Mouse (Mus musculus) spleen, postnatal 10 days (tissue): ENCODE measurements around the gene Bach1.
A peak's percentile ranks its signal among the peaks of the same experiment; 100 is the strongest.

Experiments
- DNase-seq, 2 experiments: peaks; one replicate each; pipeline ENCODE4 v3.0.0; 2021 to 2022; ENCODE audit warnings: low spot score in 2 of 2

The Bach1 gene

GRCm38 (mm10) chr16:87711961-87712360 lies 13.2 kb downstream of the Bach1 start:
- no peak for DNase-seq

- peak; percentile 48 to 72 for DNase-seq
Observed at GRCm38 (mm10) chr16:87712986-87713693, 14.4 kb downstream of the Bach1 start.

GRCm38 (mm10) chr16:87714550-87714949 lies 15.8 kb downstream of the Bach1 start:
- no peak for DNase-seq

GRCm38 (mm10) chr16:87715221-87715620 lies 16.5 kb downstream of the Bach1 start:
- DNase-seq: no peak

GRCm38 (mm10) chr16:87716269-87716668 lies 17.5 kb downstream of the Bach1 start:
- DNase-seq: no peak

GRCm38 (mm10) chr16:87717046-87717660 lies 18.4 kb downstream of the Bach1 start:
- DNase-seq: no peak

- DNase-seq: no peak
Observed at GRCm38 (mm10) chr16:87719071-87719470, 20.3 kb downstream of the Bach1 start.

- DNase-seq: no peak
Observed at GRCm38 (mm10) chr16:87719688-87720283, 21.0 kb downstream of the Bach1 start.

GRCm38 (mm10) chr16:87720851-87721409 lies 22.2 kb downstream of the Bach1 start:
- DNase-seq: no peak

GRCm38 (mm10) chr16:87722857-87723256 lies 24.1 kb downstream of the Bach1 start:
- no peak for DNase-seq

GRCm38 (mm10) chr16:87723479-87723878 lies 24.7 kb downstream of the Bach1 start:
- DNase-seq: no peak

- no peak for DNase-seq
Observed at GRCm38 (mm10) chr16:87724826-87725225, 26.1 kb downstream of the Bach1 start.

- no peak for DNase-seq
Observed at GRCm38 (mm10) chr16:87725241-87725640, 26.5 kb downstream of the Bach1 start.

GRCm38 (mm10) chr16:87725963-87726362 lies 27.2 kb downstream of the Bach1 start:
- no peak for DNase-seq

GRCm38 (mm10) chr16:87726369-87726768 lies 27.6 kb downstream of the Bach1 start:
- no peak for DNase-seq

- DNase-seq: no peak
Observed at GRCm38 (mm10) chr16:87727250-87727649, 28.5 kb downstream of the Bach1 start.

- no peak for DNase-seq
Observed at GRCm38 (mm10) chr16:87727918-87728317, 29.2 kb downstream of the Bach1 start.

GRCm38 (mm10) chr16:87728703-87729102 lies 30.0 kb downstream of the Bach1 start:
- DNase-seq: no peak

GRCm38 (mm10) chr16:87729469-87729868 lies 30.7 kb downstream of the Bach1 start:
- DNase-seq: no peak

- no peak for DNase-seq
Observed at GRCm38 (mm10) chr16:87734868-87735381, 36.2 kb downstream of the Bach1 start.

- no peak for DNase-seq
Observed at GRCm38 (mm10) chr16:87736106-87736505, 37.4 kb downstream of the Bach1 start.

- no peak for DNase-seq
Observed at GRCm38 (mm10) chr16:87737296-87737695, 38.6 kb downstream of the Bach1 start.
